Mouse (Mus musculus) liver, embryonic 14 days (tissue): ENCODE measurements around the gene Chrna4. TPM values are rescaled to one million over a fixed set of nuclear protein-coding genes. Genes with fewer than 3 reads are reported as not detected.

ENCODE experiments used
- polyA plus RNA-seq: library from polyadenylated mRNA; depleted of rRNA; stranded (reverse); fragments of >200 nt; gene quantifications from 2 replicates; pipeline ENCODE4 v1.2.3, GENCODE M21; 2012; rRNA removed

Chrna4 gene
- polyA plus RNA-seq = 0.53 and 0.70 TPM in 2 replicates

DNA sequence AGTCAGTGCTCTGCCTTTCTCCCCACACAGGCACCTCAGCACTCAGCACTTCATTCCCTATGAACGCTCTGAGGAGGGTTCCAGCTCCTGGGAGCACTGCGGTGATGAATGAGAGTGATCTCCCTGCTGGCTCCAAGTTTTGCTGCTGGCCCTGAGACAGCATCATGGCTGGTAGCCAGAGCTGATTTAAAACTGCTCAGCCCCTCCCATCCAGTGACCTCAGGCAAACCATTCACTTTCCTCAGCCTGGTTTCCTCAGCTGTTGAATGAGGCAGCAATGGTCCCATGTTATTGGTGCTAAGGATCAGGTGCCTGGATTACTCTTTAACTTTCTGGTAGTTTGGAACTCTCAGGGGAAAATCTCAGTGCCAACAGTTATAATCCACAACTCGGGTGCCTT is at the start of gene Chrna4:
Chrna4 (minus strand) TSS at position 110 of the 400 bp plus-strand sequence.

GRCm38 (mm10) chr2:180986449-180986848 is 56.9 kb downstream of the Chrna4 start, which contains the start of gene Col20a1:
Col20a1 (plus strand) TSS chr2:180986535.

Other genes starting within 250 kb of the Chrna4 start
- gene Ythdf1, start 122.6 kb downstream of the Chrna4 start, polyA plus RNA-seq = 15.9 and 21.3 TPM in 2 replicates
- not detected in 2 replicates for gene Birc7, start 114.5 kb downstream of the Chrna4 start, polyA plus RNA-seq
- gene Nkain4, start 88.8 kb downstream of the Chrna4 start, polyA plus RNA-seq = 0.67 and 1.0 TPM in 2 replicates
- 20.8 TPM in 2 replicates for gene Arfgap1, start 76.3 kb downstream of the Chrna4 start, polyA plus RNA-seq
- 0.10 TPM in 2 replicates for gene Col20a1, start 57.0 kb downstream of the Chrna4 start, polyA plus RNA-seq
- gene Kcnq2, start 91.8 kb upstream of the Chrna4 start, polyA plus RNA-seq = 0.06 and 0.07 TPM in 2 replicates
- gene Eef1a2, start 113.5 kb upstream of the Chrna4 start, polyA plus RNA-seq = not detected in 2 replicates
- 38.4 and 42.6 TPM in 2 replicates for gene Ppdpf, start 143.7 kb upstream of the Chrna4 start, polyA plus RNA-seq
- 0.03 and 0.05 TPM in 2 replicates for gene Ptk6, start 159.2 kb upstream of the Chrna4 start, polyA plus RNA-seq
- gene Srms, start 169.6 kb upstream of the Chrna4 start, polyA plus RNA-seq = 0.17 and 0.19 TPM in 2 replicates
- gene Fndc11, start 176.5 kb upstream of the Chrna4 start, polyA plus RNA-seq = 0.16 TPM in 2 replicates
- 4.0 and 5.8 TPM in 2 replicates for gene Helz2, start 198.5 kb upstream of the Chrna4 start, polyA plus RNA-seq
- 11.5 and 13.2 TPM in 2 replicates for gene Gmeb2, start 244.5 kb upstream of the Chrna4 start, polyA plus RNA-seq